Mouse (Mus musculus) heart, adult 18-20 months (tissue): Measurements from ENCODE around the gene Fut2. TPM values are rescaled to one million over a fixed set of nuclear protein-coding genes. Genes with fewer than 3 reads are reported as not detected.

Source experiments
- DNase-seq, 2 experiments: peaks; one replicate each; pipeline ENCODE4 v3.0.0; 2021 to 2022; ENCODE audit warnings: mixed read lengths in 1 of 2
- long read RNA-seq, 2 experiments: library from polyadenylated mRNA; stranded (forward); transcript quantifications; one replicate each; pipeline ENCODE4 v2.0.0; 2021
- total RNA-seq, 2 experiments: library from RNA; stranded (reverse); gene quantifications; 2 replicates each; pipeline ENCODE4 v1.2.3; 2021

The Fut2 gene
- under 1 TPM; 0.42 to 0.46 TPM for total RNA-seq
- long read RNA-seq, experiment 1 = 0 reads
- long read RNA-seq, experiment 2 = 0 reads

GRCm38 (mm10) chr7:45666161-45666560 lies at the start of gene Fut2:
Fut2 (minus strand) TSS chr7:45666394.
- no peak for DNase-seq

GRCm38 (mm10) chr7:45715090-45715708 lies 49.0 kb upstream of the Fut2 start, which contains the start of gene Rpl18:
Rpl18 (plus strand) TSS chr7:45715457.
- peak; percentile 96 to 99 for DNase-seq

DNA sequence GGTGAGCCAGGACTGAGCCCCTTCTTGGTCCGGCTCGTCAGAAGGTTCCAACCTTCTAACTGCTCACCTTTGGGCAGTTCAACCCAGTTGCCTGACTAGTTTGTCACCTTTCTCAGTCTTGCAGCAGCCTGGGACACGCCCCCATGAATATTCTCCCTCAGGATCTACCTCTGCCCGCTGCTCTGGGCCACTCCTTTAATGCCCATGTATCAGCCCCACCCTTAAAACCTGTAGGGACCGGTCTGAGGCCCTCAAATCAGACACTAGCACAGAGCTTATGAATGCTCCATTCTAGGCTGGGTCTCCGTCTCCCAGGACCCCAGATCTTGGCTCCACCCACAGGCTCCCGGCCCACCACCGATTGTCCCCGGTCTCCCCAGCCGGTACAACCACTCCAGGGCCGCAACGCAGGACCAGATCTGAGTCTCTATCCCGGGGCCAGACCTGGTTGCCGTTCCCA lies 48.5 kb upstream of the Fut2 start:
- DNase-seq = no peak

DNA sequence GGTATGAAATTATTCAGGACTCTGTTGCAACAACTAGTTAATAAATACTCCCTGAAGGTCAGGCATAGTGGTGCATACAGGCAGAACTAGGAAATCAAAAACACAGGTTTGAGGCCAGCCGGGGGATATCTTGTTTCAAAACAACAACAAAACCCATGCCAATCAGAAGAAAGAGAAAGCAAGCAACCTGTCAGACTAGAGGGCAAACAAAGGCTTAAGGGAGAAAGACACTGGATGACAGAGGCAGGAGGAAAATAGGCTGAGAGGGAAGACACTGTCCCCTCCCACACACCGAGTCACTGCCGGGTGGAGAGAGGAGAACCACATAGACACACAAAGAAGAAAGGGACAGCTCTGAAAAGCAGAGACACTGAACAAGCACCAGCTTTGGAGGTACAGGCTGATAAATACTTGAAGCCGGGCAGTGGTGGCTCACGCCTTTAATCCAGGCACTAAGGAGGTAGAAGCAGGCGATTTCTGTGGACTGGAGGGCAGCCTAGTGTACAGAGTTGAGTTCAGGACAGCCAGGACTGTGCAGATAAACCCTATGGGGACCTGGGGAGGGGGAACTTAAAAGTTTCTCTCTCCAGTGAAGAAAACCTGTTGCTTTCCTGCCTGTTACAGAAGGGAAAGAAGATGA lies 47.8 kb upstream of the Fut2 start:
- DNase-seq = peak in 1 of 2 experiments; percentile 20

- DNase-seq = peak in 1 of 2 experiments; percentile 8
Measured at GRCm38 (mm10) chr7:45713396-45713795, 47.2 kb upstream of the Fut2 start.

DNA sequence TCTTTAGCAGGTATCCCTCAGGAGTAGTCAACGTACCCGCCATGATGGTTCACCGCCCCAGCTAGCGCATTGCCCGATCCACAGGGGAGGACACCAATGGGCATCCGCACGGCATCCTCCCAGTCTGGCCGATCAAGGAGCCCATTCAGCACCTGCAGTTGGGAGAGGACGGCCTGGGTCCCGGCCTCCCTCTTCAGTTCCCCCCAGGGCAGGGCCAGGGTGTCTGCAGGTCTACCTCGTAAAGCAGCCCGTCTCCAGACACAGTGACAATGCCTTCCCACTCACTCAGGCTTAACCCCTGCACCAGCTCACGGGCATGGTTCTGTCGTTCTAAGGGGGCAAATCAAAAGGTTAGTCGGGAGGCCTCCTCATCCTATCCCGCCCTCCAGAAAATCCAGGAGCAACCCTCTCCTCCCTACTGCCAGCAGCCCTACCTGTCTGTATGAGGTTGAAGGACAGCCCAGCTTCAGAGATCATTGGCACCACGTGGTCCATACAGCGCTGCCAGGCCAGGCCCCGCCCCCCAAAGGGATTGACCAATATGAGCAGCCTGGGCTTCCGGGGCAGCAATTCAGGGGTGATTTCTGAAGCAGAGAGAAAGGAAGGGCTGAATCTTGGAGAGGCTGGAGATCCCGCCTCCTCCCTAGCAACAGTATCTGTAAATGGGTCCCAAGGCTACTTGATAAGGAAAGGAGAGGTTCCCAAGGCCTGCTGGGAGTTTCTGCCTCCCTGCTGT lies 46.0 kb upstream of the Fut2 start:
- DNase-seq = peak; percentile 52 to 59

GRCm38 (mm10) chr7:45711316-45712021 lies 45.3 kb upstream of the Fut2 start:
- no peak for DNase-seq

DNA sequence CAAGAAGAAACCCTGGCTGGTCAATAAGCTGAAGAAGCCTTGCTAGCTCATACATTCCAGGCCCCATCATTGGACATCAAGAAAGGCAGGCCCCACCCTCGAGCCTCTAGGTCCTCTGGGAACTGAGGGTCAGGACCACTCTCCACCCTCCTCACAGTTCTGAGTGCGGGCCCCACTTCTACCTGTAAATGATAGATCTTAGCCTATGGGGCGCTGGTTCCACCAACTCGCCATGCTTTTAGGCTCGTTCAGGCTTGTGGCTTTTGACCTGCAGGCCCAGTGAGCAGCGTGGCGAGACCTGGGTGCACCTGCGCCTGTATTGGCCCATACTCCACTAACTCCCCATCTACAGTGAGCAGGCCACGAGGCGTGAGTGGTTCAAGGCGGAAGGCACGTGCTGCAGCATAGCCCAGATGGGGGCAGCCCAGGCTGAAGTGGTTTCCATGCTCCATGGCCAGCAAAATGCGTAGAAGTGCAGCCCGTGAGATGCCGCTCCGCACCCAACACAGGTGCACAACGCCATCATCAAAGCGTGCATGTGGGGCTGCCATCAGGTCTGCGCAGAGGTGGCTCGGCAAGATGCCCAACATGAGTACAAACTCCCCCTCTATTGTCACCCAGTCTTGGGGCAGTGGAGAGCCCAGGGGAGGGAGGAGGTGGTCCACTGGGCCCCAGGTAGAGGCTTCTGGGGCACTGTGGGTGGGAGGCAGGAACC lies 44.4 kb upstream of the Fut2 start:
- DNase-seq = no peak

- DNase-seq = no peak
Measured at GRCm38 (mm10) chr7:45709677-45710355, 43.6 kb upstream of the Fut2 start.

GRCm38 (mm10) chr7:45709036-45709435 lies 42.8 kb upstream of the Fut2 start:
- DNase-seq = peak in 1 of 2 experiments; percentile 19

DNA sequence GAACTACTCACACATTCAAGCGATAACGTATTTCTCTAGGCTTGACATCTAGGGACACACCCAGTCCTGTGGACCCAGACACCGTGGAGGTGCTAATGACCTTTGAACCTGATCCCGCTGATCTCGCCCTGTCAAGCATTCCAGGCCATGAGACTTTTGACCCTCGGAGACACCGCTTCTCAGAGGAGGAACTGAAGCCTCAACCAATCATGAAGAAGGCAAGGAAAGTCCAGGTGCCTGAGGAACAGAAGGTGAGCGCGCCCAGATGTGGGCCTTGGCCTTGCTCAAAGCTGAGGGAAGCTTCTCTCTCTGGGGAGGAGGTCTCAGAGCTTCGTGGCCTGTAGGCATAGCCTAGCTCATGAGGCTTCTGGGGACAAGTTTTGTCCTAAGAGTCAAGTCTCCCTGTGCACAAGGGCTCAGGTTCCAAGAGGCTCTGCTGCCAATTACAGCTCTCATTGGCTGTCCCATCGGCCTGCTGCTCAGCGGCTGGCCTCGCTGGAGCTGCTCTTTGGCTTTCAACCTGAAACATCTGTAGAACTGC lies 42.1 kb upstream of the Fut2 start:
- DNase-seq = peak; percentile 58 to 64

DNA sequence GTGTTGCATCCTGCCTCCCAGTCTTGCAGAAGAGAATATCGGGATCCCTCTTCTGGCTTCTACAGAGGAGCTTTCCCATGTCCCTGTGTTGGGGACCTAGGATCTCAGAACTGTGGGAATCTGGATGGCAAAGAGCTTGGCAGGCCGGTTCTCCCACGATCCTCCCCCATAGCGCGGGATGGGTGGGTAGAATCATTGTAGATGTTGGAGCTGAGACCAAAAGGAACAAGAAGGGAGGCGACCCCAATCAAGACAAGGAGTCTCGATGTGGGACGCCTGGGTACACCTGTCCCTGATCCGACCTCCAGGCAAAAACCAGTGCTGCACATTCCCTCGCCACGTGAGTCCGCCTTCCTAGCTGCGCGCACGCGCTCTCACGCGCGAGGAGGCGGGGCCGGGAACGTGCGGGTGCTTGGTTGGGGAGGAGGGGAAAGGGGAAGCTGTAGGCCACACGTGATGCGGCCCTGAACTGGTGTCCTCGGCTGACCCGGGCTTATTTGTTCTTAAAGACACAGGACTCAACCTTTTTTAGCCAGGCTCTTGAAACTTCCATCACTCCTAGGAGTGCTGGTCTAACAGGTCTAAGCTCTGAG lies 41.3 kb upstream of the Fut2 start:
- peak; percentile 98 to 99 for DNase-seq

GRCm38 (mm10) chr7:45706721-45707241 lies 40.6 kb upstream of the Fut2 start:
- peak; percentile 87 to 90 for DNase-seq

- DNase-seq = peak; percentile 86 to 92
Measured at GRCm38 (mm10) chr7:45705873-45706281, 39.7 kb upstream of the Fut2 start.

GRCm38 (mm10) chr7:45705443-45705864 lies 39.3 kb upstream of the Fut2 start:
- peak in 1 of 2 experiments; percentile 37 for DNase-seq

- peak; percentile 99 to 100 for DNase-seq
Measured at GRCm38 (mm10) chr7:45704730-45705442, 38.7 kb upstream of the Fut2 start, which contains the start of gene Dbp. Dbp (plus strand) TSS chr7:45705088.

GRCm38 (mm10) chr7:45704046-45704559 lies 37.9 kb upstream of the Fut2 start:
- peak; percentile 66 to 71 for DNase-seq

DNA sequence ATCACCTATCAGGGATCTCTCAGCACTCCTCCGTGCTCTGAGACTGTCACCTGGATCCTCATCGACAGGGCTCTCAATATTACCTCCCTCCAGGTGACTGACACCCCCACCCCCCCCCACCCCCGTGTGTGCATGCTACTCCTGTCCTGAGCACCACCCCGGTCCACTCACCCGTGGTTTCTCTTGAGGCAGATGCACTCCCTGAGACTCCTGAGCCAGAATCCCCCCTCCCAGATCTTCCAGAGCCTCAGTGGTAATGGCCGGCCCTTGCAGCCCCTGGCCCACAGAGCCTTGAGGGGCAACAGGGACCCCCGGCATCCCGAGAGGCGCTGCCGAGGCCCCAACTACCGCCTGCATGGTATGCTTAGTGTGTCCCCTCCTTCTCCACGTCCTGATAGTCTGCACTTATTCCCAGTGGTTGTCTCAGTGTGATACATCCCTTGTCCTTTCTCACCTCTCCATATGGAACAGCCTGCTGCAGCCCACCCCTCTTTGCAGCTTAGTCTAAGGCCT lies 37.4 kb upstream of the Fut2 start:
- no peak for DNase-seq
